Mouse (Mus musculus): ENCODE measurements around the gene Hmgcs1. TPM values are rescaled to one million over a fixed set of nuclear protein-coding genes. Genes with fewer than 3 reads are reported as not detected.
"Not testable (repeated sequence)": the region's sequence is repeated elsewhere in the genome, so short reads cannot be mapped to it uniquely, and the experiment has no call there.

Hmgcs1 gene
- 443 and 497 TPM in 2 replicates for polyA plus RNA-seq (2015; fragmentation: Nextera tagmentation; extraction: Ambion mirVana)

GRCm38 (mm10) chr13:119690039-119690728, at the start of gene Hmgcs1:
Gene Hmgcs1 (plus strand): TSS chr13:119690379.
- Histone ChIP-seq H3K4me1 (peaks cover 49% of the 10 kb centered on the region), H3K27ac (replicated peaks) (peak within 1 kb of the TSS; percentile 99), H3K27me3 (replicated peaks) (no peaks in the 10 kb centered on the region), H3K4me3 (replicated peaks) (peak within 1 kb of the TSS; percentile 78), H3K4me2 (peak within 1 kb of the TSS; percentile 75), H3K9ac (replicated peaks) (peak within 1 kb of the TSS; percentile 91), H3K9me3 (replicated peaks) (no peaks in the 10 kb centered on the region), H3K36me3 (no peaks in the 10 kb centered on the region)
- peak; percentile 98 for ATAC-seq (ENCODE audit: low FRiP score)
- under 1% methylated on average over 59 of the region's 59 CpGs for WGBS

GRCm38 (mm10) chr13:119640504-119640903, 49.7 kb upstream of the Hmgcs1 start:
- peak; percentile 61; the same call in 1 of the 2 replicates for ATAC-seq (ENCODE audit: low FRiP score)
- 29% methylated on average over 4 of the region's 4 CpGs for WGBS

GRCm38 (mm10) chr13:119641145-119641544, 49.0 kb upstream of the Hmgcs1 start:
- no peaks in the 10 kb centered on the region for H3K36me3 ChIP-seq
- no peaks in the 10 kb centered on the region for H3K9me3 ChIP-seq (replicated peaks)
- ATAC-seq (ENCODE audit: low FRiP score): no peak
- no peak overlapping the region for H3K4me3 ChIP-seq (replicated peaks)
- H3K27me3 ChIP-seq (replicated peaks): no peaks in the 10 kb centered on the region
- H3K9ac ChIP-seq (replicated peaks): no peak overlapping the region
- WGBS: 84% methylated on average over 7 of the region's 7 CpGs
- H3K4me2 ChIP-seq: no peak overlapping the region
- no peak overlapping the region for H3K27ac ChIP-seq (replicated peaks)
- no peaks in the 10 kb centered on the region for H3K4me1 ChIP-seq

More at GRCm38 (mm10) chr13:119640504-119640903, 49.7 kb upstream of the Hmgcs1 start:
- Histone ChIP-seq H3K27me3 (replicated peaks) (no peaks in the 10 kb centered on the region; the same call in 1 of the 2 replicates), H3K4me1 (no peaks in the 10 kb centered on the region), H3K4me2 (no peak overlapping the region), H3K9ac (replicated peaks) (no peak overlapping the region), H3K36me3 (no peaks in the 10 kb centered on the region), H3K4me3 (replicated peaks) (no peak overlapping the region), H3K27ac (replicated peaks) (no peak overlapping the region), H3K9me3 (replicated peaks) (no peaks in the 10 kb centered on the region)

- no peaks in the 10 kb centered on the region for H3K27me3 ChIP-seq (replicated peaks)
- H3K4me1 ChIP-seq: no peaks in the 10 kb centered on the region
- H3K27ac ChIP-seq (replicated peaks): no peak overlapping the region
- H3K4me3 ChIP-seq (replicated peaks): no peak overlapping the region
- H3K9ac ChIP-seq (replicated peaks): no peak overlapping the region
- H3K36me3 ChIP-seq: no peaks in the 10 kb centered on the region
- no peaks in the 10 kb centered on the region for H3K9me3 ChIP-seq (replicated peaks)
- 67% methylated on average over 5 of the region's 5 CpGs for WGBS
- H3K4me2 ChIP-seq: no peak overlapping the region
- ATAC-seq (ENCODE audit: low FRiP score): no peak
Observed at GRCm38 (mm10) chr13:119644769-119645168, 45.4 kb upstream of the Hmgcs1 start.

GRCm38 (mm10) chr13:119646511-119646910, 43.7 kb upstream of the Hmgcs1 start:
- no peaks in the 10 kb centered on the region for H3K9me3 ChIP-seq (replicated peaks)
- H3K27ac ChIP-seq (replicated peaks): no peak overlapping the region
- no peak for ATAC-seq (ENCODE audit: low FRiP score)
- WGBS: 90% methylated on average over 1 of the region's 1 CpGs
- no peak overlapping the region for H3K4me2 ChIP-seq
- H3K27me3 ChIP-seq (replicated peaks): no peaks in the 10 kb centered on the region
- H3K9ac ChIP-seq (replicated peaks): no peak overlapping the region
- no peaks in the 10 kb centered on the region for H3K36me3 ChIP-seq
- H3K4me1 ChIP-seq: no peaks in the 10 kb centered on the region
- no peak overlapping the region for H3K4me3 ChIP-seq (replicated peaks)

GRCm38 (mm10) chr13:119648891-119649698, 41.1 kb upstream of the Hmgcs1 start:
- H3K27me3 ChIP-seq (replicated peaks): no peaks in the 10 kb centered on the region
- no peak overlapping the region for H3K4me3 ChIP-seq (replicated peaks)
- no peaks in the 10 kb centered on the region for H3K9me3 ChIP-seq (replicated peaks)
- H3K27ac ChIP-seq (replicated peaks): peak overlapping the region; percentile 34; the same call in 1 of the 2 replicates
- peak; percentile 68 for ATAC-seq (ENCODE audit: low FRiP score)
- no peak overlapping the region for H3K9ac ChIP-seq (replicated peaks)
- H3K4me2 ChIP-seq: peak overlapping the region; percentile 9; the same call in 1 of the 2 replicates
- WGBS: 54% methylated on average over 15 of the region's 15 CpGs
- H3K4me1 ChIP-seq: no peaks in the 10 kb centered on the region
- H3K36me3 ChIP-seq: no peaks in the 10 kb centered on the region

GRCm38 (mm10) chr13:119649699-119650046, 40.5 kb upstream of the Hmgcs1 start:
- 78% methylated on average over 1 of the region's 1 CpGs for WGBS

GRCm38 (mm10) chr13:119654734-119655133, 35.4 kb upstream of the Hmgcs1 start:
- Histone ChIP-seq H3K36me3 (no peaks in the 10 kb centered on the region), H3K9ac (replicated peaks) (no peak overlapping the region), H3K27me3 (replicated peaks) (no peaks in the 10 kb centered on the region), H3K9me3 (replicated peaks) (no peaks in the 10 kb centered on the region), H3K4me3 (replicated peaks) (no peak overlapping the region), H3K4me2 (no peak overlapping the region), H3K4me1 (no peaks in the 10 kb centered on the region), H3K27ac (replicated peaks) (no peak overlapping the region)
- WGBS: 95% methylated on average over 2 of the region's 2 CpGs
- ATAC-seq (ENCODE audit: low FRiP score): no peak

More at GRCm38 (mm10) chr13:119649699-119650046, 40.5 kb upstream of the Hmgcs1 start:
- no peaks in the 10 kb centered on the region for H3K27me3 ChIP-seq (replicated peaks)
- H3K36me3 ChIP-seq: no peaks in the 10 kb centered on the region
- H3K4me3 ChIP-seq (replicated peaks): no peak overlapping the region
- H3K9me3 ChIP-seq (replicated peaks): no peaks in the 10 kb centered on the region
- no peaks in the 10 kb centered on the region for H3K4me1 ChIP-seq
- 0 out of 2 replicates have a peak, but pooled peaks have one; percentile 31 for ATAC-seq (ENCODE audit: low FRiP score)
- no peak overlapping the region for H3K9ac ChIP-seq (replicated peaks)
- peak overlapping the region; percentile 9; the same call in 1 of the 2 replicates for H3K4me2 ChIP-seq
- peak overlapping the region; percentile 34; the same call in 1 of the 2 replicates for H3K27ac ChIP-seq (replicated peaks)

- no peaks in the 10 kb centered on the region for H3K9me3 ChIP-seq (replicated peaks)
- ATAC-seq (ENCODE audit: low FRiP score): no peak
- H3K4me2 ChIP-seq: no peak overlapping the region
- WGBS: 84% methylated on average over 2 of the region's 2 CpGs
- no peaks in the 10 kb centered on the region for H3K4me1 ChIP-seq
- H3K27ac ChIP-seq (replicated peaks): no peak overlapping the region
- no peaks in the 10 kb centered on the region for H3K27me3 ChIP-seq (replicated peaks)
- no peak overlapping the region for H3K4me3 ChIP-seq (replicated peaks)
- no peaks in the 10 kb centered on the region for H3K36me3 ChIP-seq
- H3K9ac ChIP-seq (replicated peaks): no peak overlapping the region
Observed at GRCm38 (mm10) chr13:119656246-119656645, 33.9 kb upstream of the Hmgcs1 start.

- no peak for ATAC-seq (ENCODE audit: low FRiP score)
- Histone ChIP-seq H3K27me3 (replicated peaks) (no peaks in the 10 kb centered on the region), H3K9ac (replicated peaks) (no peak overlapping the region), H3K36me3 (no peaks in the 10 kb centered on the region), H3K9me3 (replicated peaks) (no peaks in the 10 kb centered on the region), H3K27ac (replicated peaks) (no peak overlapping the region), H3K4me3 (replicated peaks) (no peak overlapping the region), H3K4me1 (no peaks in the 10 kb centered on the region), H3K4me2 (no peak overlapping the region)
- 89% methylated on average over 6 of the region's 6 CpGs for WGBS
Observed at GRCm38 (mm10) chr13:119656846-119657416, 33.2 kb upstream of the Hmgcs1 start.

- not testable (repeated sequence) for H3K9me3 ChIP-seq (replicated peaks); H3K9ac ChIP-seq (replicated peaks); ATAC-seq (ENCODE audit: low FRiP score); H3K4me2 ChIP-seq; H3K4me3 ChIP-seq (replicated peaks); H3K36me3 ChIP-seq; H3K27ac ChIP-seq (replicated peaks); H3K4me1 ChIP-seq; H3K27me3 ChIP-seq (replicated peaks)
- WGBS: 74% methylated on average over 6 of the region's 9 CpGs
Observed at GRCm38 (mm10) chr13:119661420-119661819, 28.8 kb upstream of the Hmgcs1 start.

Measured in neural tube, embryonic 15.5 days (tissue).